Mouse (Mus musculus): ENCODE data around the gene Lss.

DNA sequence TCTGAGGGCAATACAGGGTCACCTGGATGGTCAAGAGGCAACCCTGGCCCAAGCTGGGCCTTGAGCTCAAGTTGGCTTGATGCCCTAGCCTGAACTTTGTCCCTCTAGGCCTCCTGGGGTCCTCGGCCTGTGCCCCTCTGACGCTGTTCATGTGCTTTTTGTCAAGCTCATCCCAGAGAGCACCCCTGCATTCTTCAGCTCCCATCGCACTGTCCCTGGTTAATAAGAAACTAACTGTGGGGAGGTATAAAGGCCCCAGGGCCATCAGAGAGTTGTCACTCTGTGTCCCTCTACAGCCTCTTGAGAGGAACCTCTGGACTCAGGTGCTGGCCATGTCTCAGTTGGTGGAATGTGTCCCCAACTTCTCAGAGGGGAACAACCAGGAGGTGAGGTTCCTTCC is 44.0 kb downstream of the Lss start, which contains the start of gene Ftcd:
- TF ChIP-seq CTCF (IDR thresholded peaks at IDR 0.05; ENCODE audit: low read depth) (no peak), EP300 (IDR thresholded peaks at IDR 0.05; ENCODE audit: low read depth) (no peak; the same call in 1 of the 2 replicates)
